Mouse (Mus musculus) intestine, postnatal 0 days (tissue): ENCODE measurements around the gene Map4k4. TPM values are rescaled to one million over a fixed set of nuclear protein-coding genes. Genes with fewer than 3 reads are reported as not detected.

Experiments used
- ATAC-seq: fragments of 200-750 bp; cut with Nextera tagmentation; 2 replicates; pipeline ENCODE4 v1.8.0; 2017; ENCODE audit warnings: mild to moderate bottlenecking, moderate TSS enrichment, moderate library complexity
- H3K27ac ChIP-seq: fragments of 300-500 bp; sonication (generic); 2 replicates; pipeline ENCODE4 v1.5.1; 2014; ENCODE audit warnings: mild to moderate bottlenecking, low read depth, low read length, moderate library complexity
- H3K27me3 ChIP-seq: fragments of 300-500 bp; sonication (generic); replicated peaks from 2 replicates; pipeline ENCODE4 v1.6.1; 2014; ENCODE audit warnings: low read length, mixed read lengths; ENCODE audit not compliant: control insufficient read depth, insufficient read depth
- H3K36me3 ChIP-seq: fragments of 300-500 bp; sonication (generic); 2 replicates; pipeline ENCODE4 v1.6.1; 2014; ENCODE audit warnings: mild to moderate bottlenecking, moderate library complexity; ENCODE audit not compliant: control insufficient read depth, insufficient read depth
- H3K4me1 ChIP-seq: fragments of 300-500 bp; sonication (generic); replicated peaks from 2 replicates; pipeline ENCODE4 v1.6.1; 2014; ENCODE audit warnings: antibody characterized with exemption, low read length, mixed read lengths; ENCODE audit not compliant: control insufficient read depth, insufficient read depth
- H3K4me2 ChIP-seq: fragments of 300-500 bp; sonication (generic); replicated peaks from 2 replicates; pipeline ENCODE4 v1.6.1; 2014; ENCODE audit warnings: low read depth, mild to moderate bottlenecking, moderate library complexity
- H3K4me3 ChIP-seq: fragments of 300-500 bp; sonication (generic); 2 replicates; pipeline ENCODE4 v1.5.1; 2014; ENCODE audit warnings: low read depth, low read length
- H3K9ac ChIP-seq: fragments of 300-500 bp; sonication (generic); 2 replicates; pipeline ENCODE4 v1.6.1; 2014; ENCODE audit warnings: mild to moderate bottlenecking, low read depth, low read length
- H3K9me3 ChIP-seq: fragments of 300-500 bp; sonication (generic); 2 replicates; pipeline ENCODE4 v1.6.1; 2016; ENCODE audit warnings: mixed run types; ENCODE audit not compliant: control insufficient read depth
- CTCF ChIP-seq: sonication (generic); IDR thresholded peaks from 2 replicates; pipeline ENCODE4 v1.5.1; 2016; ENCODE audit warnings: low read depth, mild to moderate bottlenecking, control low read depth, antibody characterized with exemption, moderate library complexity
- WGBS: fragments of 180-500 bp; shearing (Covaris S2); extraction: QIAGEN DNeasy Blood & Tissue Kit; methylation state at CpG from one replicate; pipeline ENCODE4 v1.1.7; 2014; 5-methylcytosine and 5-hydroxymethylcytosine counted together
- polyA plus RNA-seq: library from polyadenylated mRNA; unstranded; fragments of >200 nt; fragmentation: Nextera tagmentation; extraction: Ambion mirVana; gene quantifications from 2 replicates; pipeline ENCODE4 v1.2.1, GENCODE M21; 2015

Map4k4 gene
- polyA plus RNA-seq, 1 experiment from 2014 or later, result 6.8 TPM

- no peak overlapping the region for H3K4me3 ChIP-seq
- 77% methylated on average over 13 of the region's 13 CpGs for WGBS
- H3K4me2 ChIP-seq, result no peak overlapping the region
- no peak for ATAC-seq
- no peak overlapping the region for H3K27ac ChIP-seq
- peaks cover 3% of the 10 kb centered on the region for H3K4me1 ChIP-seq
- H3K9me3 ChIP-seq, result no peaks in the 10 kb centered on the region
- no peak overlapping the region for H3K9ac ChIP-seq
- H3K36me3 ChIP-seq, result no peaks in the 10 kb centered on the region
- H3K27me3 ChIP-seq, result no peaks in the 10 kb centered on the region
- no peak for TF ChIP-seq CTCF
Observed at GRCm38 (mm10) chr1:39917855-39918516, 17.3 kb downstream of the Map4k4 start.

- Histone ChIP-seq H3K9ac (no peak overlapping the region), H3K9me3 (no peaks in the 10 kb centered on the region), H3K27me3 (no peaks in the 10 kb centered on the region), H3K4me3 (no peak overlapping the region), H3K36me3 (no peaks in the 10 kb centered on the region), H3K4me1 (peaks cover 9% of the 10 kb centered on the region), H3K4me2 (no peak overlapping the region), H3K27ac (no peak overlapping the region)
- TF ChIP-seq CTCF, result no peak
- ATAC-seq, result no peak
- WGBS, result 66% methylated on average over 7 of the region's 7 CpGs
Observed at GRCm38 (mm10) chr1:39918517-39919115, 17.9 kb downstream of the Map4k4 start.

GRCm38 (mm10) chr1:39920616-39921015, 19.9 kb downstream of the Map4k4 start:
- Histone ChIP-seq H3K4me3 (no peak overlapping the region), H3K36me3 (no peaks in the 10 kb centered on the region), H3K9me3 (no peaks in the 10 kb centered on the region), H3K27ac (no peak overlapping the region), H3K9ac (no peak overlapping the region), H3K4me2 (no peak overlapping the region), H3K27me3 (no peaks in the 10 kb centered on the region), H3K4me1 (peaks cover 12% of the 10 kb centered on the region)
- 55% methylated on average over 2 of the region's 2 CpGs for WGBS
- TF ChIP-seq CTCF, result no peak
- ATAC-seq, result no peak

- no peak for TF ChIP-seq CTCF
- Histone ChIP-seq H3K9ac (no peak overlapping the region), H3K4me2 (no peak overlapping the region), H3K4me1 (peaks cover 12% of the 10 kb centered on the region), H3K9me3 (no peaks in the 10 kb centered on the region), H3K27me3 (no peaks in the 10 kb centered on the region), H3K27ac (no peak overlapping the region), H3K36me3 (no peaks in the 10 kb centered on the region), H3K4me3 (no peak overlapping the region)
- no peak for ATAC-seq
- WGBS, result 77% methylated on average over 3 of the region's 3 CpGs
Observed at GRCm38 (mm10) chr1:39921996-39922395, 21.3 kb downstream of the Map4k4 start.

- Histone ChIP-seq H3K9me3 (no peaks in the 10 kb centered on the region), H3K27me3 (no peaks in the 10 kb centered on the region), H3K4me1 (peaks cover 12% of the 10 kb centered on the region), H3K4me2 (peak overlapping the region; percentile 27), H3K27ac (peak overlapping the region; percentile 21), H3K36me3 (no peaks in the 10 kb centered on the region), H3K4me3 (no peak overlapping the region), H3K9ac (no peak overlapping the region)
- TF ChIP-seq CTCF, result no peak
- WGBS, result 30% methylated on average over 8 of the region's 8 CpGs
- 0 out of 2 replicates have a peak, but pooled peaks have one; percentile 7 for ATAC-seq
Observed at GRCm38 (mm10) chr1:39922714-39923113, 22.0 kb downstream of the Map4k4 start.

GRCm38 (mm10) chr1:39923395-39924337, 23.0 kb downstream of the Map4k4 start:
- H3K27ac ChIP-seq, result peak overlapping the region; percentile 35
- no peaks in the 10 kb centered on the region for H3K27me3 ChIP-seq
- H3K4me1 ChIP-seq, result peaks cover 12% of the 10 kb centered on the region
- peak overlapping the region; percentile 27 for H3K4me2 ChIP-seq
- 34% methylated on average over 15 of the region's 15 CpGs for WGBS
- TF ChIP-seq CTCF, result no peak
- no peak overlapping the region for H3K9ac ChIP-seq
- no peak for ATAC-seq
- H3K36me3 ChIP-seq, result no peaks in the 10 kb centered on the region
- H3K4me3 ChIP-seq, result no peak overlapping the region
- no peaks in the 10 kb centered on the region for H3K9me3 ChIP-seq
